Mouse (Mus musculus): ENCODE measurements around the gene Psmd9.

Psmd9 gene

GRCm38 (mm10) chr5:123260698-123261097 is 91.5 kb downstream of the Psmd9 start:
- DNase-seq, result no peak

GRCm38 (mm10) chr5:123266909-123267308 is 97.7 kb downstream of the Psmd9 start:
- DNase-seq, result no peak

GRCm38 (mm10) chr5:123268477-123269474 is 99.6 kb downstream of the Psmd9 start:
- DNase-seq, result no peak

- no peak for DNase-seq
Measured at GRCm38 (mm10) chr5:123270917-123271316, 101.7 kb downstream of the Psmd9 start.

- no peak for DNase-seq
Measured at GRCm38 (mm10) chr5:123272927-123273326, 103.7 kb downstream of the Psmd9 start.

- DNase-seq, result no peak
Measured at GRCm38 (mm10) chr5:123276636-123277341, 107.6 kb downstream of the Psmd9 start.

GRCm38 (mm10) chr5:123277342-123277701 is 108.1 kb downstream of the Psmd9 start:
- DNase-seq, result no peak

GRCm38 (mm10) chr5:123277704-123278103 is 108.5 kb downstream of the Psmd9 start:
- no peak for DNase-seq

- DNase-seq, result no peak
Measured at GRCm38 (mm10) chr5:123279248-123279647, 110.0 kb downstream of the Psmd9 start.

- peak; percentile 28 for DNase-seq
Measured at GRCm38 (mm10) chr5:123281336-123282136, 112.3 kb downstream of the Psmd9 start.

GRCm38 (mm10) chr5:123285174-123285573 is 116.0 kb downstream of the Psmd9 start:
- DNase-seq, result no peak

GRCm38 (mm10) chr5:123288079-123288478 is 118.9 kb downstream of the Psmd9 start:
- peak; percentile 16 for DNase-seq

GRCm38 (mm10) chr5:123294653-123295052 is 125.4 kb downstream of the Psmd9 start:
- no peak for DNase-seq

- no peak for DNase-seq
Measured at GRCm38 (mm10) chr5:123296224-123296806, 127.1 kb downstream of the Psmd9 start.

GRCm38 (mm10) chr5:123296972-123297754 is 128.0 kb downstream of the Psmd9 start:
- DNase-seq, result no peak

GRCm38 (mm10) chr5:123297830-123298229 is 128.6 kb downstream of the Psmd9 start:
- no peak for DNase-seq

GRCm38 (mm10) chr5:123298526-123298925 is 129.3 kb downstream of the Psmd9 start:
- DNase-seq, result no peak
